Mouse (Mus musculus) heart, adult 9 months (tissue): ENCODE measurements around the gene Tpx2.

Experiments used
- DNase-seq, 2 experiments: peaks; one replicate each; pipeline ENCODE4 v3.0.0; 2022; ENCODE audit warnings: low spot score in 2 of 2

Tpx2 gene

DNA sequence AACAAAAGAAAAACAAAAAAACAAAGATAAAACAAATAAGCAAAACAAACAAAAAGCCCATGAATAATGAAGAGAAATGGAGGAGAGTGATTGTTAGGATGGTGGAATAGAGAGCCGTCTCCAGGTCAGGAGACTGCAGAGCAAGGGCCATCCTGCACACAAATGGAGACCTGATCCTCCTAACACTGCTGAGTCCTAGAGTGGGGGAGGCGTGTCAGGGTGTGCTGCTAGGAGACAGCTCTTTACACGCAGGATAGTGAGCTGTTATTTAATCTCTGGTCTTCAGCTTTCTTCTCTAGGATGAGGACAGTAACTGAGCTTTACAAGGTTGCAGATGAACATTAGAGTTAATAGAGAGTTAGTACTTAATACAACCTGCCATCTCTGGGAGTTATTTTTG, 14.9 kb downstream of the Tpx2 start:
- no peak for DNase-seq

DNA sequence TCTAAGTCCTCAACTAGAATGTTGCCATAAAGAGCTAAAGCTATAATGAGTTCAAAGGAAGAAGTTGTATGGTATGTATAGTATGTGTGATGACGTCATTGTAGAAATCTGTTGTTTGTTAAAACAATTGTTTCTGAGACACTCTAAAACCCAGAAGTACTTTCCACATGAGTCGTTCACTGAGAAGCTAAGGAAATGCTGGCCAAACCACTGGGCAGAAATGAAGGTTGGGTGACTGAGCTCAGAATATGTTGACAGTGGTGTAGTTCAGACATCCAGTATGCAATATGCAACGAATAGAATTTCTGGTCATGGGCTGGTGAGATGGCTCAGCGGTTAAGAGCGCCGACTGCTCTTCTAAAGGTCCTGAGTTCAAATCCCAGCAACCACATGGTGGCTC, 15.6 kb downstream of the Tpx2 start:
- no peak for DNase-seq

DNA sequence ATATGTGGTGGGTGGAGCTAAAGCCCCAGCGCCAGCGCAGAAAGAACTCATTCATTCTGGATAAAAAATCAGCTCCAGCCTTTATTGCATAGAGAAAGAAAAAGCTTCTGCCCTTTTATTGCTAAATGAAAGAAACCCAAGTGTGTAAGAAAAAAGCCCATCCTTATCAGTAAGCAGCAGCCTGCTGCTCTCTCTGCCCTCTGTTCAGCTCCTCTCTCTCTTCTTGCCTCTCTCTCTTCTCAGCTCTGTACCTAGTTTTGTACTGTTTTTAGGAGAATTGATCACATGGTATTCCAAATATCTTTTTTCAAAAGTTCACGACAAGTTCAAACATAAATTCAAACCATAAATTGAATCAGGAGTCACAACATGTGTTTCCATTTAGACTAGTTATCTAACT, 30.5 kb downstream of the Tpx2 start:
- no peak for DNase-seq

DNA sequence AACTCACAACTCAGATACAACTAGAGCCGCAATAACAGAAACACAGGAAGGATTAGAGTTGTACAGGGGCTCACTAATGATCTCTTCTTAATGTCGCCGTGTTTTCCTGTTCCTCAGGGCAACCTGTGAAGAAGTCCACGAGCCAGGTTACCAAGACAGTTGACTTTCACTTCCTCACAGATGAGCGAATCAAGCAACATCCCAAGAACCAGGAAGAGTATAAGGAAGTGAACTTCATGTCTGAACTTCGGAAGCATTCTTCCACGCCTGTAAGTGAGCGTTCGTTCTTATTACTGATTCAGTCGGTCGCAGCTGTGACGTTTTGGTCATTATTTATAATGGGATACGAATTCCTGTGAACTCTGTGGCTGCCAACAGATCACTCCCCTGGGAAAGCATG, 33.1 kb downstream of the Tpx2 start:
- DNase-seq = no peak

DNA sequence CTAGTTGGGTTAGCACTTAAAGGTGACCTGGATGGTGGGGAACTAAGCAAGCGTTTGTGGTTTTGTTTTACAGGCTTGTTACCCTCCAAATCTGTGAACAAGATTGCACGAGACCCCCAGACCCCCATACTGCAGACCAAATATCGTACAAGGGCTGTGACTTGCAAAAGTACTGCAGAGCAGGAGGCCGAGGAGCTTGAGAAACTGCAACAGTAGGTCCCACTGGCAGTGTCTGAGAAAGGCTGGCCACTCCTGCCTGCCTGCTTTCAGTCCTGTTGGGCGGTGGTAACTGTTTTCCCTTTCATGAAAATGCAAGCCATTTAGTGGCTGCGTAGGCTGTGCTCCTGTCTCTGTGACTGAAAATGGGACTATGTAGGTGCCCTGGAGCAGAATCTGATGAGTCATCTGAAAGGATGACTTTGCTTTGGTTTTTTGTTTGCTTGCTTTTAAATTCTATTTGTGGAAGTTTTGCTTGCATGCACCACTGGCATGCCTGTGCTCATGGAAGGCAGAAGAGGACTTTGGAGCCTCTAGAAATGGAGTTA, 36.4 kb downstream of the Tpx2 start:
- no peak for DNase-seq

DNA sequence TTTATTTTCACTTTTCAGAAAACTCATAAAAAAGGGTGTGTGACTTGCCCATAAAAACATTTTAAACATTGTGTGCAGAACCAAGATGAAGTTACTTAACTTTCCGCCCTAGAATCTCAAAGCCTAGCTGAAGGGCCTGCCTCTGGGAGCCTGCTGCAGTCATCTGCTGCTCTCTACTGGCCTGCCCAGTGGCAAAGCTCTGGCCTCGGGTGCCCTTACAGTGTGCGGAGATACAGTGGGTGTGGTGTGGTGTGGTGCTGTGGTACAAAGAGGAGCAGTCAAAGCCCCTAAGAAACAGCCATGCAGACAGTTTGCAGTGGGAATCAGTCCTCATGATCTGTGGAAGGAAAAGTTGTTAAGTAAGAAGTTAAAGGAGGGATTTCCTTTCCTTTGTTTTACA, 39.5 kb downstream of the Tpx2 start:
- DNase-seq = no peak

DNA sequence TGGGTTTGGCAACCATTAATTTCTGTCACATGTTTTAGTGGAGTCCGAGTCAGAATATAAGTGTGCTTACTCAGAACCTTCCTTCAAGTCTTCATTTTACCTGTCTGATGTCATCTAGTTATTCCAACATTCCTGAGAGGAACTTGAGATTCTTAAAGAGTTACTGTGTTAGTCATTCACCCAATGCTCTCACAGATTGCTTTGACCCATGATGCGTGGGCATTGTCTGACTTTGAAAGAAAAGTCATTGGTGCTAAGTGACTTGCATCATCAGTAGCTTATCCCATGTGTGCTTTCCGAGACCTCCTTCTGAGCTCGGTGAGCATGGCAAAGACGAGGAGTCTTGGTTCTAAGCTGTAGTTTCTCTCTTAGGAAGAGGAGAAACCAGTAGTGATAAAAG, 41.0 kb downstream of the Tpx2 start:
- DNase-seq = no peak

DNA sequence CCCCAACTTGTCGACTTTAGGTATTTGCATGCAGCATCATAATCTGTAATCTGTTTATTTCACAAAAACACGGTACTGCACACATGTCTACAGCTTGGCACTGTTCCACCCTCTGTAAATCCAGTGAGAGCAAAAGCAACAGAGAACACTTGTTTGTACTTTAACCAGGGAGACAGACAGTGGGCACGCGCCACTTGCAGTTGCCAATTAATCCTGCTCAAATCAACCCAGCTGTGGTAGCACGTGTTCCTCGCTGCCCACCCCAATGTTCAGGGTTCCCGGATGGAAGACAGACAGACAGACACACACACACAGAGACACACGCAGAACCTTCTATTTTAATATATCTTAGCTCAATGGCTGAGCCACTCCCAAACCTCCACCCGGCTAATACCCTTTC, 48.1 kb downstream of the Tpx2 start:
- DNase-seq = no peak

DNA sequence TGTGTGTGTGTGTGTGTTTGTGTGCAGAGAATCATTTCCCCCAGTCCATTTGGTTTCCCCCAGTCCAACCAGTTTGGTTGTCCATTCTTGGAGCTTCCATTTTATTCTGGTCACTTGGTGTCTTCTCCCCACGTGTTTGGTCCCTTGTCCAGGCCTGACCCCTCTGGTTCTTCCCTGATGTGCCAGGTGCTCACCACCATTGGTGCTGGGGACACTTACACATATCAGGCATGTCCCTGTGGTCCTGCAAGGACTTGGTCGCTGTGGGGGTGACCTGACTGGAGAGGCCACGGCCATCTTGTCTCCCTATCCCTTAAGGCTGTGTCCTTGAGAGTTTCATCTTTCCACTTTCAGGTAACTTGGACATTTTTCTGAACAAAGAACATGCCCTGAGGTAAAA, 49.2 kb downstream of the Tpx2 start:
- no peak for DNase-seq

DNA sequence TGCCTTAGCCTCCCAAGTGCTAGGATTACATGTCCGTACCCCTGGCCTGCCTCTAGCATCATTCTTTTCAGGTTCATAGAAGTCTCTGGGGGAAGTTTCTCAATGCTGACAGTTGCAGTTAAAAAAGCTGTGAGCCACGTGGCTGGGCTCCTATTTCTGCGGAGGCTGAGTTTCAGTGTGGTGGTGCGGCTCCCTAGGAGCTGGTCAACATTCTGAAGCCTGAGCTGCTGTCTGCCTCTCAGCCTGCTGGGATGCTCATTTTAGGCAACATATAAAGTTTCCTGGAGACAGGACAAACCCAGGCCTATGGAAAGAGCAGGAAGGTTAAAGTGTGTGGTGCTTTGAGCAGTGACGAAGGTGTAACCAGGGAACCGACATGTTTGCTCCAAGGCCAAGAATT, 51.2 kb downstream of the Tpx2 start:
- DNase-seq = no peak

DNA sequence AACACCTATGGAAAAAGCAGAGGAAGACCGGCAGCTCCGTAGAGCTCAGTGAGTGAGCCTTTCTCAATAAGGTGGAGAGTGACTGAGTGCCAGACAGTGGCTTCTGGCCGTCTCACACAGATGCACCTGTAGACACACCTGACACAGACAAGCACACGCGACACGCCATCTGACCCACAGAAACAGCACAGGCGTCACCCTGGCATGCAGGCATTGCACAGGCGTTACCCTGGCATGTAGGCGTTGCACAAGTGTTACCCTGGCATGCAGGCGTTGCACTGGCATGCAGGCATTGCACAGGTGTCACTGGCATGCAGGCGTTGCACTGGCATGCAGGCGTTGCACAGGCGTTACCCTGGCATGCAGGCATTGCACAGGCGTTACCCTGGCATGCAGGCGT, 53.5 kb downstream of the Tpx2 start:
- no peak for DNase-seq

DNA sequence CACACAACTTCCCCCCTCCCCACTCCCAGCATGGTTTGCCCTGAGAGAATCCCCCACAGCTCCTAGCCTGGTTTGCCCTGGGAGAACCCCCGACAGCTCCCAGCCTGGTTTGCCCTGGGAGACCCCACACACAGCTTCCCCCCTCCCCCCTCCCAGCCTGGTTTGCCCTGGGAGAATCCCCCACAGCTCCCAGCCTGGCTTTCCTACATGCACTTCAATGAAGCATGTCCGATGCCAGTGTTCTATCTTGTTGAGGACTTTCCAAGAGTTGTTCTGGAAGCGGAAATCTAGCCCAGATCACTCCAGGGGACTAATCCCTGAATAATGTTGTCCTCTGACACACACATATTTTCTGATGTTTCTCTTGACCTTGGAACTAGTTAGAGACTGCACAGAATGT, 54.9 kb downstream of the Tpx2 start:
- no peak for DNase-seq

DNA sequence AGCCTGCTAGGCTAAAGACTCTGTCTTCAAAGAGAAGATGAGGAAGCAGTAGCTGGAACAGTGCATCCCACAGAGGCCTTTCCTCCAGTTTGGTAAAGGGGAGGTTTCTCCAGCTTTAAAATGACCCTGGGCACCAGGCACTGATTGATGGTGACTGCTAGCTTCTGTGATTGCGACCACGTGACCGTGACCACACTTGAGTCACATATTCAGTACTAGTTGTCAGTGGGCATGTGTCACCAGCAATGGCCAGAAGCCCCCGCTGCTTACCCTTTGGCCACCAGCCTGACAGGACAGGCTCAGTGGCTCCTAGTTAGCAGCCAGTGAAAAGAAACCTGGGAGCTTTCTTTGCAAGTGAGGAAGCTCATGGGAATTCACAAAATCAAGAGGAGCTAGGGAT, 55.8 kb downstream of the Tpx2 start:
- DNase-seq = peak in 1 of 2 experiments; percentile 33

DNA sequence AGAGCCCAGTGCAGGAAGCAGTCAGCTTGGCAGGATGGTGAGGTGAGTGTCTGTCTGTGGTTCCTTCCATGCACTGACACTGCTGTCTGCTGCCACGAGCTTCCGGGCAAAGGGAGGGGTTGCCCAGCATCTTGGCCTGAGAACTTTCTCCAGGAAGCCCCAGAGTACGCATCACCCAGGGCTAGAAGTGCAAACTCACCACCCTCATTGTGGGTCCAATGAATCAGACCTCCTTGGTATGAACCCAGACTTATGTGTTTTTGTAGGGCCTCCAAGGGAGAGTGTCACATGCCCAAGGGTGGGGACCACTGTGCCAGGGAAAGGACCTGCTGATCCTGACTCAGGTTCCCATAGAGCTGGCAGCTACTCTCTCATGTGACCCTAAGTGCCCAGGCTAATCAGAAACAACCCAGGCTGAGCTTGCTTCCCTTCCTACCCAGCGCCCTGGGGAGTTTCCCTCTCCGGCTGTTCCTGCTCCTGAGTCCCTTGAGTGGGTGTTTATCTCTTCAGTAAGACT, 56.4 kb downstream of the Tpx2 start:
- DNase-seq = peak in 1 of 2 experiments; percentile 43

DNA sequence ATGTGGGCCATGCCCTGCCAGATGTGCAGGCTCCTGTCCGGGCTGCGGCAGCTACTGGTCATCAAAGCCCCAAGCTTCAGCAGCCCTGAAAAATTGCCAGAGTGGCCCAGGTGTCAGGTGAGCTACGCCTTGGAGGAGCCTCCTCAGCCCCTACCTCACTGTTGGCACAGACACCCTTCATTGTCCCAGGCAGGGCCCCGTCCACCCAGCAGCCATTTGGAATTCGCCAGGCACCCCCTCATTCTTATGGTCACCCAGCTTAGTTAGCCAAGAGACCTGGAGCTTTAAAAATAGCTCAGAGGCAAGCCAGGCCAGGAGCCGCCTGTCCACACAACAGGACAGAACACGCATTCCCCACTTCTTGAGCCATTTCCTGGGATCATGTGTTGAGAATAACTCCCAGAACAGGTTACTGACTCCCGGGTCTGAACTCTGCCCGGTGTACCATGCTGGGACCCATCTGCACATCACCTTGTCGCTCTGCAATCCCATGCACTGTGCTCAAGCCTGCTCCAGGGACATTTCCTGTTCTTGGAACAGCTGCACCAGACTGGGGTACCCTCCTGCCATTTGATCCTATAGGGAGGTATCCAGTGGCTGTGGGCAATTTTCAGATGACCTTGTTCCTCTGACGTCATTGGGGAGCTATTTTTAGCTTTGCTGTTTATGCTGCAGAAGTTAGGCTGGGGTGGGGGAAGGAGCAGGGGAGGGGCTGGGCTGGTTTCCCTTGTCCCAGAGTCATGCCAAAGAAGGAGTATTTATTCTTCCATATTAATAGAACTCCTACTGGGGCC, 57.5 kb downstream of the Tpx2 start:
- peak in 1 of 2 experiments; percentile 51 for DNase-seq

DNA sequence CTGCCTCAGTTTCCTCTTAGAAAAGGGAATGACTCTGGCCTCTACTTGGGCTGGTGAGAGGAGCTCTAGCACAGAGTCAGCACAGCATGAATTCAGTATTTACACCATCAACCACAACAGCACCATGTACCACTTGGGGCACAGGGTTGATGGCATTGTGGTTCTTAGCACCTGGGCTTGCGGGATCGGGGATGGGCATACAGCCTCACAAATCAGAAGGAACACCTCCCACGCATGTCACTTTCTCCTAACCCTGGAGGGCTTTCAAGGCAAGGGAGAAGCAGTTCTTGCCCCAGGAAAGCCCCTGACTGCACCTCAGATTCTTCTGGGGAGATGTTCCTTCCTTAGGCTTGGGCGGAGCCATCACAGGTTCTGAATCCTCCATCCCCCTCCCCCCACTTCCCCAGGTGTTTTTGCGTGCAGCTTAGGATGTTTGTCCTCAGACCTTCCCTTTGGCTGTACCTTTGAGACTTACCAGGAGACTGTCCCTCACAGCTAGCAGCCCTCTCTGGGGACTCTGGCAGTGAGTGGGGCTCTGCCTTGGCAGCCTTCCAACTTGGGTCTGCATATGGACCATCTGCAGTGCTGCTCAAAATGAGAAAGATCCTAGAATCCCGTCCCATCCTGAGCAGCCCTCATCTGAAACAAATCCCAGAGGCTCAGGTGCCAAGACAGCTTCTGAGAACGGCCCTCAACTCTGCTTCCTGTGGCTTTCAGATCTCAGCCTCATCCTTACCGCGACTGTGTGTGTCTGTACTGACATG, 58.7 kb downstream of the Tpx2 start:
- no peak for DNase-seq

DNA sequence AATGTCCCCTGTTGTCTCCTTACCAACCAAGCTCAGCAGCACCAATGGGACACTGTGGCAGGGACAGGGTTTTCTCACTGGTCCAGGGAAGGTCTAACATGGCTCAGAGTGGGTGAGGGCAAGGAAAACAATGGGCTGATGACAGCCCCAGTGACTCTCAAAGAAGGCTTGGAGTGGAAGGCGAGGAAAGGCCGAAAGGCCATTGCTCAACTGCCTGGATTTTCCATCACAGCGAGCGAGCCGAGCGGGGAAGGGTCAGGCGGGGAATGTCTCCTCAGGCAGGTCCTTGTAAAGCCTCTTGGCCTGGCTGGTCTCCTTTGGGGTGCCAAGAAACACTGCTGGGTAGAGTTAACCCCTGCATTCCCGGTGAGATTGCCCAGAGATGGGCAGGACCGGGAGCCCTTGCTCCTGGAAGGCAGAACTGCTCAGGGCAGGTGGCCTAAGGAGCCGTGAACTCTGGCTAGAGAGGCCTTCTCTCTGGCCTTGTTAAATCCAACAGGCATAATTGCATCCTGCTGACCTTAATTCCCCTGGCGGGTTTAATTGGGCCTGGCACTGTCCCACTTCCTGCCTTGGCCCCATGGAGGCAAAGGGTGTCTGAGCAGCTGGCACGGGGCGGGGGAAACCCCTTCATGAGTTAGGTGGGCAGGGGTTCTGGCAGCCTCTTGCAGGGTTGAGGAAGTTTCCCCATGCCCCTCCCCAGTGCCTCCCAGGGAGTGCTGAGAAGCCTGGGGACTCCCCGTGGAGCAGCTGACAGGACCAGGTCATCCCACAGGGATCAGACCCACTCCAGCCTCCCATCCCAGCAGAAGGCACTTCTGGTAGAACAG, 59.6 kb downstream of the Tpx2 start:
- no peak for DNase-seq

DNA sequence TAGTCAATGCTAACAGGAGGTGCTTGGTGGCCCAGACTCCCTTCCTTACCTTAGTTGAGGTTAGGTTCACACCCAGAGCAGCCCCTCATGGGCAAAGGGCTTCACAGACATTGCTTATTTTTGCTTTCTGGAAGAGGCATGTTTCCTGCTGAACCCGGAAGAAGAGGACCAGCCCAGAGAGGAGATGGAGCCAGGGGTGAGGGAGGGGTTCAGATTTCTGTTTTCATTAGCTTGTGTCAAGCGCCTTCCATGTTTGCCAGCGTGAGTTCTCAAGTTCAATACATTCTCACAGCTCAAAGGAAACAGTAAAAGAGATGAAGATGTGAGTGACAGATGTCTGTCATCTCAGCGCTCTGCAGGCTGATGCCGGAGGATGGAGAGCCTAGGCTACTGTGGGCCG, 62.1 kb downstream of the Tpx2 start:
- no peak for DNase-seq

DNA sequence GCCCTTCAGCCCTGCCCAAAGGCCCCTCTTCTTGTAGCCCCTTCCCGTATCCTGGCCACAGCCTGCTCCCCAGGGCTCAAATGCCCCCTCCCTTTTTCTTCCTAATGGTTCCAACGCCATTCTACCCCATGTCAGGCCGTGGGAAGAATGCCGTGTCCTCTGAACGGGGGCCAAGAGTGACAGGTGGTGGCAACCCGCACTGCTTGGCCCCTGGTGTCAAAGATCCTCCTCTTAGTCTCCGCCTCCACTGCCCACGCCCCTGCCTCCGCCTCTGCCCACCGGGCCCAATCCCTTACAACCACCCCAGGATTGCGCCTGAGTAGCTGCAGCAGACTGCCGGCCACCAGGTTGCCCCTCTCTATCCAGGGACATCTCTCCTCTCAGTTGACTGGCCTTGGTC, 63.3 kb downstream of the Tpx2 start, which contains the start of gene Mylk2:
Mylk2 (plus strand) TSS at position 322 of the 400 bp plus-strand sequence.
- no peak for DNase-seq

DNA sequence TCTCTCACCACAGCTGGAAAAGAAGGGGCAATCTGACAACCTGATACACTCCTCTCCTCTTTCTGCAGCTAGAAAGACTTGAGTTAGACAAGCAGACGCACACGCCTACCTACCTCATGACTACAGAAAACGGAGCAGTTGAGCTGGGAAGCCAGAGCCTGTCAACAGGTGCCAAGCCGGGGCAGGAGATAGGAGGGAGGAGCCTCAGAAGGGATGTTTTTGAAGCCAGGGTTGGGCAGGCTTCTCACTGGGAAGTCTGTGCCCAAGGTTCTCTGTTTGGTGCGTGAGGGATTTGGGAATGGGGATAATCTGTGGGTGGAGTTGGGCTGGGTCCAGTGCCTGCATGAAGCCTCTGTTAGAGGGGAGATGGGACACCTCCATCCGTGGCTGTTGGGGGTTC, 63.7 kb downstream of the Tpx2 start:
- DNase-seq = no peak

DNA sequence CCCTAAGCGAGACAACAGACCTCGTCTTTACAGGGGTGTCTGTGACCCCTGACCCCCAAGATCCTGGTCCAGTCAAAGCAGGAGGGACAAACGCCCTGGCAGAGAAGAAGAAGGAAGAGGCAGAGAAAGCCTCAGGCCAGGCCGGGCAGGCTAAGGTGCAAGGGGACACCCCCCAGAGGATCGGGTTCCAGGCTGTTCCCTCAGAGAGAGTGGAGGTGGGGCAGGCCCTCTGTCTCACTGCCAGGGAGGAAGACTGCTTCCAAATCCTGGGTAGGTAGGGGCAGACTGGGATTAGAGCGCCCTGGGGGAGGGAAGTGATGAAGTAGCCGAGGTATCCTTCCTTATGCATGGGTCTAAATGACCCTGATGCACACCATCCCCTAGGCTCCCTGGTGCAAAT, 65.7 kb downstream of the Tpx2 start:
- DNase-seq = no peak
